Mouse (Mus musculus): ENCODE measurements around the gene Slc41a3.

The Slc41a3 gene

GRCm38 (mm10) chr6:90688003-90688402, 83.5 kb downstream of the Slc41a3 start:
- DNase-seq, result no peak

GRCm38 (mm10) chr6:90688742-90689141, 84.2 kb downstream of the Slc41a3 start:
- peak in 1 of 2 experiments; percentile 28 for DNase-seq

- no peak for DNase-seq
Observed at GRCm38 (mm10) chr6:90689500-90689899, 85.0 kb downstream of the Slc41a3 start.

GRCm38 (mm10) chr6:90691935-90692334, 87.4 kb downstream of the Slc41a3 start:
- no peak for DNase-seq

- DNase-seq, result peak; percentile 77 to 79
Observed at GRCm38 (mm10) chr6:90692404-90692803, 87.9 kb downstream of the Slc41a3 start.

DNA sequence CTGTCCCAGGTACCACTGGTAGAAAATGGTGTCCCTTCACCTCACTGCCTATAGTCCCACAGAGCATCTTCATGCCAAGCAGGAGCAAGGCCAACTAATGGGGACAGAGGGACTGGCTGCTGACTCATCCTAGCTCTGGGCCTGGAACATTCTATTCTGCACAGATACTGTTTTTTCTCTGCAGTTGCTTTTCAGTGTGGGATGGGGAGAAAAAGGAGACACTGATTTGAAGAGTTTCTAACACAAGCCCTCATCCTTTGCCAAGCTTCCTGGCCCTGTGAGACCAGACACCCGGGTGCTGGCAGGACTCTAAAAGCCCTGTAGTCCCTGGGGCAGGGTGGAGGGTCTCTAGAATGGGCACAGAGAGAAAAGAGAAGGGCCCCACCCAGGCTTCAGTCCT, 91.2 kb downstream of the Slc41a3 start:
- DNase-seq, result peak; percentile 56 to 65

Data from cerebellum, adult 18-20 months (tissue).